In the genomic region with DNA sequence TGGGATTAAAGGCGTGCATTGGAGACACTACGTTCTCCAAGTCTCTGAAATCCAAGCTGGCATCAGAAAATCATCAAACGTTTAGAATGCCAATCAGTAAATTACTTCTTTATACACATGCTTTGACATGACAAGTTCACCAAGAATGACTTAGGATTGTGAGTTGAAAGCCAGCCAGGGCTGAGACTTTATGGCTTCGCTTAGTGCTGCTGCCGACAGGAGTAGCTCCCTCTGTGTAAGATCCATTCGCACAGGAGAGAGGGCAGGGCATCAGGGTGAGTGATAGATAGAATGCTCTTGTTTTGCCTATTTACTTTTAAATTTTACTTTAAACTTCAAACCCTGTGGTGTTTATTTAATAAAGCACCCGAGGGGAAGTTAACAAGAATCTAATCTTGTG, we compare ENCODE assay signal across 19 mouse cellular contexts. TPM values are rescaled to one million over a fixed set of nuclear protein-coding genes. Genes with fewer than 3 reads are reported as not detected.
"Had no signal": no experiment of that assay in that cellular context is flagged by ENCODE, and none has a peak within 500 bp of the region (broad histone marks: within the 10 kb centered on the region; RNA-seq: fewer than 3 reads in every experiment).

No protein-coding gene starts in this region.

- H3K27me3 ChIP-seq: intestine, embryonic 15.5 days; kidney, embryonic 15.5 days; midbrain, embryonic 13.5 days had no signal

- H3K4me3 ChIP-seq: intestine, embryonic 15.5 days; kidney, embryonic 15.5 days; midbrain, embryonic 13.5 days had no signal

- H3K36me3 ChIP-seq: intestine, embryonic 15.5 days; kidney, embryonic 15.5 days; midbrain, embryonic 13.5 days had no signal

- H3K9me3 ChIP-seq: intestine, embryonic 15.5 days; kidney, embryonic 15.5 days; midbrain, embryonic 13.5 days had no signal

- H3K27ac ChIP-seq: intestine, embryonic 15.5 days; kidney, embryonic 15.5 days; liver, embryonic 14.5 days; midbrain, embryonic 13.5 days had no signal

- H3K4me1 ChIP-seq: intestine, embryonic 15.5 days; kidney, embryonic 15.5 days; midbrain, embryonic 13.5 days had no signal

- DNase-seq: kidney, adult 11 months; kidney, adult 8-10 months; kidney, postnatal 10 days; layer of hippocampus, postnatal 36 days; lung, adult 2 months; lung, postnatal 14 days; thymus, adult 18-20 months; thymus, postnatal 14 days had no signal

- H3K4me2 ChIP-seq: intestine, embryonic 15.5 days; kidney, embryonic 15.5 days; midbrain, embryonic 13.5 days had no signal

- H3K9ac ChIP-seq: intestine, embryonic 15.5 days; kidney, embryonic 15.5 days; liver, embryonic 14.5 days; midbrain, embryonic 13.5 days had no signal

- ATAC-seq: intestine, embryonic 15.5 days had no signal

RNA-seq across cellular contexts. Expression of a gene that starts 2.0 kb away (rescaled TPM):
- total RNA-seq: midbrain, postnatal 0 days had no signal
- polyA plus RNA-seq: testis, adult 2 months had no signal

RNA-seq across cellular contexts. Expression of a gene that starts 44.0 kb away (rescaled TPM):
- total RNA-seq: layer of hippocampus, postnatal 10 days; layer of hippocampus, postnatal 36 days; left cerebral cortex, postnatal 10 days; midbrain, postnatal 0 days had no signal
- polyA plus RNA-seq: kidney, embryonic 15.5 days; limb, embryonic 11.5 days; midbrain, embryonic 13.5 days; neural tube, embryonic 11.5 days; neural tube, embryonic 14.5 days; testis, adult 2 months had no signal
